8 mouse cellular contexts compared by ENCODE assay signal in genomic region chrX:69359360-69359759, GRCm38 (mm10). TPM values are rescaled to one million over a fixed set of nuclear protein-coding genes. Genes with fewer than 3 reads are reported as not detected.
A peak's percentile ranks its signal among the peaks of the same experiment; 100 is the strongest.
DNase-seq lines count a peak whose midpoint lies in the region; ATAC-seq lines count a peak whose summit lies in the region.
"Had no signal": no experiment of that assay in that cellular context is flagged by ENCODE, and none has a peak within 500 bp of the region (broad histone marks: within the 10 kb centered on the region; RNA-seq: fewer than 3 reads in every experiment).

No protein-coding gene starts in this region.

- 36% methylated on average over 5 of the region's 5 CpGs for WGBS in neural tube, embryonic 12.5 days

- H3K4me3 ChIP-seq in neural tube, embryonic 12.5 days, result peak overlapping the region; percentile 62; the same call in 1 of the 2 replicates

- H3K27ac ChIP-seq in neural tube, embryonic 12.5 days, result no peak overlapping the region
- H3K27ac ChIP-seq: kidney, postnatal 0 days had no signal

- no peaks in the 10 kb centered on the region for H3K9me3 ChIP-seq in neural tube, embryonic 12.5 days

- peak overlapping the region; percentile 61 for H3K4me2 ChIP-seq in neural tube, embryonic 12.5 days (replicated peaks)

- ATAC-seq in neural tube, embryonic 12.5 days (ENCODE audit: low FRiP score, low read depth), result no peak

- H3K9ac ChIP-seq in neural tube, embryonic 12.5 days, result no peak overlapping the region

- H3K27me3 ChIP-seq in neural tube, embryonic 12.5 days (replicated peaks), result no peaks in the 10 kb centered on the region

- H3K4me1 ChIP-seq in neural tube, embryonic 12.5 days, result no peaks in the 10 kb centered on the region

- H3K36me3 ChIP-seq in neural tube, embryonic 12.5 days, result no peaks in the 10 kb centered on the region

- DNase-seq in urinary bladder, postnatal 14 days (ENCODE audit: low spot score), result peak; percentile 4
- no peak for DNase-seq in urinary bladder, postnatal 10 days (ENCODE audit: low spot score)
- DNase-seq in frontal cortex, postnatal 14 days (ENCODE audit: low spot score in 2 of 2), result peak; percentile 33 to 46
- DNase-seq in layer of hippocampus, postnatal 10 days (ENCODE audit: low spot score in 2 of 2), result peak; percentile 33 to 34
- no peak for DNase-seq in adrenal gland, postnatal 25 days
- no peak for DNase-seq in thymus, postnatal 10 days (ENCODE audit: low spot score in 2 of 2)

RNA-seq across cellular contexts. Expression of gene Aff2, which starts 0.7 kb away (rescaled TPM):
- 10 to 100 TPM; 19.8 to 21.2 TPM for total RNA-seq in layer of hippocampus, postnatal 10 days (2021)
- 11.9 and 13.3 TPM in 2 replicates for polyA plus RNA-seq in neural tube, embryonic 12.5 days (2016; fragmentation: Nextera tagmentation; extraction: Ambion mirVana)
- total RNA-seq in adrenal gland, postnatal 25 days (2021), result 2.6 and 4.9 TPM in 2 replicates

Comparison
In these comparisons a context has a peak if more than half of its experiments do, and no peak if none do; other contexts are left out.
1. DNase-seq: peak in urinary bladder, postnatal 14 days (single experiment), frontal cortex, postnatal 14 days (2 of 2) and layer of hippocampus, postnatal 10 days (2 of 2); none in urinary bladder, postnatal 10 days (single experiment), adrenal gland, postnatal 25 days (single experiment) and thymus, postnatal 10 days (0 of 2).